Mouse (Mus musculus) CH12.LX (cell line): ENCODE results near the gene Sf3b4.

Source experiments
- CTCF ChIP-seq, 2 experiments: IDR thresholded peaks in 1 of 2; conservative IDR thresholded peaks in 1 of 2; 2 replicates each; pipeline ENCODE4 v1.5.1; 2011 to 2012; ENCODE audit warnings: low read depth in 2 of 2, low read length in 2 of 2, improper control_type of control experiment in 1 of 2, inconsistent platforms in 1 of 2, mild to moderate bottlenecking in 1 of 2, moderate library complexity in 1 of 2
- EP300 ChIP-seq: IDR thresholded peaks from 2 replicates; pipeline ENCODE4 v1.6.1; 2011; ENCODE audit warnings: low read length, improper control_type of control experiment
- MYC ChIP-seq: IDR thresholded peaks from 2 replicates; pipeline ENCODE4 v1.6.1; 2011; ENCODE audit warnings: low read depth, mild to moderate bottlenecking, improper control_type of control experiment, low read length
- SMC3 ChIP-seq: IDR thresholded peaks from 2 replicates; pipeline ENCODE4 v1.6.1; 2011; ENCODE audit warnings: low read depth, low read length, improper control_type of control experiment

DNA sequence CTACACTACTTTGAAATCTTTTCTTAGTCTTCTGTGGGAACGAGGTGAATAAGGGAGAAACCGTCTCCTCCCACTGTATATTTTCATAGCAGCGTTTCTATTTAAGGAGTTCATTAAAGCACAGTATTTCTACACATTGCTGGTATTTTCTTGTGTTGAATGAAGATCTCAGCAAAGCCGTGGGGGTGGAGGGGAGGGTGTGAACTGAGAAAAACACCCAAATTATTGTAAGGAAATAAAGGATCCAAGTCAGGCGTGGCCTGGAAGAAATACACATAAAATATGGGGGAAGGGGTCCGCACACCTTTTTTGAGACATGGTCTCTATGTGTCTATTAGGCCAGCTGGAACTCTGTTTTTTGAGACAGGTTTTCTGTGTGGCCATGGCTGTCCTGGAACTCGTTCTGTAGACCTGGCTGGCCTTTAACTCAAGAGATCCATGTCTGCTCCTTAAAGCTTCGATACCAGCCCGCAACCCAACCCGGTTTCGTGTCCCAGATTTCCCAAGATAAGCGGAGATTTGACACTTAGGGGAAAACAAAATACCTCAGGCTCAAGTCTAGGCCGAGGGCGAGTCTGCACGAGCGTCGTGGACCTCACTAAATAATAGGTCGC, 442 bp upstream of the Sf3b4 start:
- TF ChIP-seq EP300 = no peak
- no peak for TF ChIP-seq SMC3
- no peak for TF ChIP-seq CTCF (conservative IDR thresholded peaks at IDR 0.05 in 1 of 2, IDR thresholded peaks at IDR 0.05 in 1 of 2; ENCODE audit: low read depth in 2 of 2, low read length in 2 of 2)
- no peak for TF ChIP-seq MYC
